Mouse (Mus musculus): ENCODE measurements around the gene Cdh10.

Cdh10 gene

GRCm38 (mm10) chr15:18818185-18818973, at the start of gene Cdh10:
Gene Cdh10, plus strand, starts transcription at chr15:18818947.
- DNase-seq (ENCODE audit: low read depth, low spot score): peak; percentile 31

- DNase-seq (ENCODE audit: low read depth, low spot score): no peak
These were observed 9.5 kb upstream of the Cdh10 start for GRCm38 (mm10) chr15:18809148-18809827.

- no peak for DNase-seq (ENCODE audit: low read depth, low spot score)
These were observed 1.0 kb upstream of the Cdh10 start for GRCm38 (mm10) chr15:18817707-18818106.

- no peak for DNase-seq (ENCODE audit: low read depth, low spot score)
These were observed 1.5 kb downstream of the Cdh10 start for GRCm38 (mm10) chr15:18820226-18820625.

GRCm38 (mm10) chr15:18821114-18821756, 2.5 kb downstream of the Cdh10 start:
- peak; percentile 69 for DNase-seq (ENCODE audit: low read depth, low spot score)

GRCm38 (mm10) chr15:18823420-18823819, 4.7 kb downstream of the Cdh10 start:
- no peak for DNase-seq (ENCODE audit: low read depth, low spot score)

- peak; percentile 57 for DNase-seq (ENCODE audit: low read depth, low spot score)
These were observed 13.5 kb downstream of the Cdh10 start for GRCm38 (mm10) chr15:18832263-18832662.

GRCm38 (mm10) chr15:18841769-18842168, 23.0 kb downstream of the Cdh10 start:
- no peak for DNase-seq (ENCODE audit: low read depth, low spot score)

GRCm38 (mm10) chr15:18844807-18845206, 26.1 kb downstream of the Cdh10 start:
- no peak for DNase-seq (ENCODE audit: low read depth, low spot score)

GRCm38 (mm10) chr15:18850497-18850896, 31.8 kb downstream of the Cdh10 start:
- DNase-seq (ENCODE audit: low read depth, low spot score): no peak

- no peak for DNase-seq (ENCODE audit: low read depth, low spot score)
These were observed 39.4 kb downstream of the Cdh10 start for GRCm38 (mm10) chr15:18858135-18858534.

GRCm38 (mm10) chr15:18869871-18870270, 51.1 kb downstream of the Cdh10 start:
- no peak for DNase-seq (ENCODE audit: low read depth, low spot score)

GRCm38 (mm10) chr15:18881467-18881866, 62.7 kb downstream of the Cdh10 start:
- no peak for DNase-seq (ENCODE audit: low read depth, low spot score)

- DNase-seq (ENCODE audit: low read depth, low spot score): no peak
These were observed 67.9 kb downstream of the Cdh10 start for GRCm38 (mm10) chr15:18886673-18887072.

GRCm38 (mm10) chr15:18888912-18889311, 70.2 kb downstream of the Cdh10 start:
- no peak for DNase-seq (ENCODE audit: low read depth, low spot score)

- DNase-seq (ENCODE audit: low read depth, low spot score): no peak
These were observed 71.6 kb downstream of the Cdh10 start for GRCm38 (mm10) chr15:18890358-18890757.

- DNase-seq (ENCODE audit: low read depth, low spot score): no peak
These were observed 82.0 kb downstream of the Cdh10 start for GRCm38 (mm10) chr15:18900776-18901175.

GRCm38 (mm10) chr15:18904131-18904530, 85.4 kb downstream of the Cdh10 start:
- no peak for DNase-seq (ENCODE audit: low read depth, low spot score)

- DNase-seq (ENCODE audit: low read depth, low spot score): no peak
These were observed 91.9 kb downstream of the Cdh10 start for GRCm38 (mm10) chr15:18910612-18911011.

GRCm38 (mm10) chr15:18925392-18926117, 106.8 kb downstream of the Cdh10 start:
- DNase-seq (ENCODE audit: low read depth, low spot score): no peak

- no peak for DNase-seq (ENCODE audit: low read depth, low spot score)
These were observed 108.2 kb downstream of the Cdh10 start for GRCm38 (mm10) chr15:18926964-18927363.

- no peak for DNase-seq (ENCODE audit: low read depth, low spot score)
These were observed 133.5 kb downstream of the Cdh10 start for GRCm38 (mm10) chr15:18952266-18952665.
